Mouse (Mus musculus) heart, postnatal 14 days (tissue): ENCODE data around the gene Pilrb2. TPM values are rescaled to one million over a fixed set of nuclear protein-coding genes. Genes with fewer than 3 reads are reported as not detected.
"Not testable (repeated sequence)": the region's sequence is repeated elsewhere in the genome, so short reads cannot be mapped to it uniquely, and the experiment has no call there.

Experiments
- DNase-seq, 2 experiments: peaks; one replicate each; pipeline ENCODE4 v3.0.0; 2021 to 2022
- intact Hi-C: fragments of 180-260 bp; cut with DNase I; formaldehyde crosslinking; loops from one replicate; pipeline ENCODE4 v1.15.1; 2025
- long read RNA-seq, 2 experiments: library from polyadenylated mRNA; stranded (forward); transcript quantifications; one replicate each; pipeline ENCODE4 v2.0.0; 2021
- total RNA-seq, 2 experiments: library from RNA; stranded (reverse); gene quantifications; 2 replicates each; pipeline ENCODE4 v1.2.3; 2021

The Pilrb2 gene
- total RNA-seq, result under 1 TPM; 0.45 to 1.00 TPM
- long read RNA-seq, experiment 1, partial matches to known transcripts, result 0 of 1 reads
- long read RNA-seq, experiment 1, other reads (novel, unspliced or antisense), result 0 of 1 reads
- long read RNA-seq, experiment 2, result 0 reads

- intact Hi-C loops, DNase-seq: not testable (repeated sequence)
These were observed at the start of gene Pilrb2 for GRCm38 (mm10) chr5:137871644-137872380. TSS of gene Pilrb2 (minus strand) at chr5:137871815.

- DNase-seq, result no peak
These were observed 43.9 kb upstream of the Pilrb2 start for GRCm38 (mm10) chr5:137915550-137915949.

GRCm38 (mm10) chr5:137914508-137914907 is 42.9 kb upstream of the Pilrb2 start:
- intact Hi-C loops, result no loop called here
- DNase-seq, result no peak

More at GRCm38 (mm10) chr5:137915550-137915949, 43.9 kb upstream of the Pilrb2 start:
- intact Hi-C loops, result no loop called here

- intact Hi-C loops, result no loop called here
- DNase-seq, result no peak
These were observed 38.1 kb upstream of the Pilrb2 start for GRCm38 (mm10) chr5:137909564-137910262.

GRCm38 (mm10) chr5:137897812-137898211 is 26.2 kb upstream of the Pilrb2 start:
- intact Hi-C loops, result no loop called here
- no peak for DNase-seq

- intact Hi-C loops, result no loop called here
- no peak for DNase-seq
These were observed 21.3 kb upstream of the Pilrb2 start for GRCm38 (mm10) chr5:137892954-137893353.

- DNase-seq, result no peak
- intact Hi-C loops, result loop anchor here (2.0 to 5.0 kb wide), 2 partner anchors 251 to 270 kb away; partner anchors contain the start of gene Zfp113
These were observed 16.1 kb upstream of the Pilrb2 start for GRCm38 (mm10) chr5:137887666-137888065.

- intact Hi-C loops, result loop anchor here (2.0 to 5.0 kb wide), 2 partner anchors 253 to 271 kb away; partner anchors contain the start of gene Zfp113
- peak; percentile 55 to 69 for DNase-seq
These were observed 14.3 kb upstream of the Pilrb2 start for GRCm38 (mm10) chr5:137885894-137886293.

- intact Hi-C loops, result no loop called here
- DNase-seq, result no peak
These were observed 11.7 kb upstream of the Pilrb2 start for GRCm38 (mm10) chr5:137883345-137883744.

- intact Hi-C loops, result no loop called here
- no peak for DNase-seq
These were observed 11.3 kb upstream of the Pilrb2 start for GRCm38 (mm10) chr5:137882922-137883321.

GRCm38 (mm10) chr5:137877860-137878259 is 6.2 kb upstream of the Pilrb2 start:
- intact Hi-C loops, result loop anchor here (1.0 kb wide), 1 partner anchor 89 kb away; no protein-coding TSS in a partner anchor
- DNase-seq, result peak; percentile 29 to 55

- intact Hi-C loops, result no loop called here
- no peak for DNase-seq
These were observed 3.4 kb upstream of the Pilrb2 start for GRCm38 (mm10) chr5:137875054-137875453.

GRCm38 (mm10) chr5:137872381-137872702 is 727 bp upstream of the Pilrb2 start:
- DNase-seq, intact Hi-C loops: not testable (repeated sequence)

GRCm38 (mm10) chr5:137868600-137868999 is 3.0 kb downstream of the Pilrb2 start:
- intact Hi-C loops, DNase-seq: not testable (repeated sequence)

GRCm38 (mm10) chr5:137864008-137864407 is 7.6 kb downstream of the Pilrb2 start:
- intact Hi-C loops, result not testable (repeated sequence)

GRCm38 (mm10) chr5:137857960-137858710 is 13.5 kb downstream of the Pilrb2 start, which contains the start of gene Pilrb1:
TSS of gene Pilrb1 (minus strand) at chr5:137858106.
- intact Hi-C loops, DNase-seq: not testable (repeated sequence)

More at GRCm38 (mm10) chr5:137864008-137864407, 7.6 kb downstream of the Pilrb2 start:
- DNase-seq, result not testable (repeated sequence)

- intact Hi-C loops, DNase-seq: not testable (repeated sequence)
These were observed 14.7 kb downstream of the Pilrb2 start for GRCm38 (mm10) chr5:137856870-137857269.

GRCm38 (mm10) chr5:137854907-137855306 is 16.7 kb downstream of the Pilrb2 start:
- DNase-seq, intact Hi-C loops: not testable (repeated sequence)

- DNase-seq, intact Hi-C loops: not testable (repeated sequence)
These were observed 21.3 kb downstream of the Pilrb2 start for GRCm38 (mm10) chr5:137850313-137850712.

- intact Hi-C loops, DNase-seq: not testable (repeated sequence)
These were observed 34.5 kb downstream of the Pilrb2 start for GRCm38 (mm10) chr5:137837110-137837509.
